Mouse (Mus musculus) embryo, embryonic 10 days (tissue): ENCODE data around the gene Sulf2.
A peak's percentile ranks its signal among the peaks of the same experiment; 100 is the strongest.

Experiments used
- DNase-seq: peaks from one replicate; pipeline ENCODE4 v3.0.0-alpha.2; 2015; ENCODE audit warnings: low spot score

The Sulf2 gene

GRCm38 (mm10) chr2:166116278-166116608, 39.2 kb downstream of the Sulf2 start:
- DNase-seq = no peak

GRCm38 (mm10) chr2:166115571-166116277, 39.7 kb downstream of the Sulf2 start:
- DNase-seq = no peak

- no peak for DNase-seq
Observed at GRCm38 (mm10) chr2:166112986-166113385, 42.5 kb downstream of the Sulf2 start.

GRCm38 (mm10) chr2:166111831-166112250, 43.6 kb downstream of the Sulf2 start:
- peak; percentile 25 for DNase-seq

GRCm38 (mm10) chr2:166111238-166111637, 44.2 kb downstream of the Sulf2 start:
- DNase-seq = no peak

GRCm38 (mm10) chr2:166110764-166111163, 44.7 kb downstream of the Sulf2 start:
- DNase-seq = no peak

GRCm38 (mm10) chr2:166108326-166108725, 47.1 kb downstream of the Sulf2 start:
- peak; percentile 91 for DNase-seq

GRCm38 (mm10) chr2:166107911-166108310, 47.6 kb downstream of the Sulf2 start:
- DNase-seq = no peak

- DNase-seq = no peak
Observed at GRCm38 (mm10) chr2:166106631-166107030, 48.8 kb downstream of the Sulf2 start.

- DNase-seq = no peak
Observed at GRCm38 (mm10) chr2:166105911-166106310, 49.6 kb downstream of the Sulf2 start.

- DNase-seq = no peak
Observed at GRCm38 (mm10) chr2:166102893-166103292, 52.6 kb downstream of the Sulf2 start.

- no peak for DNase-seq
Observed at GRCm38 (mm10) chr2:166100309-166101262, 54.9 kb downstream of the Sulf2 start.

- no peak for DNase-seq
Observed at GRCm38 (mm10) chr2:166098292-166098933, 57.0 kb downstream of the Sulf2 start.

GRCm38 (mm10) chr2:166097443-166098291, 57.8 kb downstream of the Sulf2 start:
- DNase-seq = peak; percentile 70

- no peak for DNase-seq
Observed at GRCm38 (mm10) chr2:166096834-166097233, 58.6 kb downstream of the Sulf2 start.

- DNase-seq = no peak
Observed at GRCm38 (mm10) chr2:166096300-166096699, 59.2 kb downstream of the Sulf2 start.

- no peak for DNase-seq
Observed at GRCm38 (mm10) chr2:166092412-166092811, 63.1 kb downstream of the Sulf2 start.

GRCm38 (mm10) chr2:166091599-166091998, 63.9 kb downstream of the Sulf2 start:
- no peak for DNase-seq

GRCm38 (mm10) chr2:166090131-166090581, 65.3 kb downstream of the Sulf2 start:
- DNase-seq = peak; percentile 62

GRCm38 (mm10) chr2:166088991-166089390, 66.5 kb downstream of the Sulf2 start:
- DNase-seq = no peak

GRCm38 (mm10) chr2:166086457-166087233, 68.8 kb downstream of the Sulf2 start:
- no peak for DNase-seq
